ENCODE assay signal across 9 mouse cellular contexts in the genomic region with DNA sequence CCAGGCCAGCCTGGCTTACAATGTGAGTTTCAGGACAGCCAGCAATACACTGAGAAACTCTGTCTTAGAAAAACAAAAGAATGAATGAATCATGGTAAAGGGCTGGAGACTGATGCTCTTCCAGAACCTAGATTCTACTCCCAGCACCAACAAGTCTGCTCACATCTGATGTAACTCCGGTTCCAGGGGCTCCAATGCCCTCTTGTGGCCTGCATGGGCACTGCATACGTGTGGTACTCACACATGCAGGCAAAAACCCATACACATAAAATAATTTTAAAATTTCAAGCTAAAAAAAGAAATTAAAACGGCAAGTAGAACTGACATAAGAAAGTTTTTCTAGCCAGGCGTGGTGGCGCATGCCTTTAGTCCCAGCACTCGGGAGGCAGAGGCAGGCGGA. TPM values are rescaled to one million over a fixed set of nuclear protein-coding genes. Genes with fewer than 3 reads are reported as not detected.
DNase-seq lines count a peak whose midpoint lies in the region; ATAC-seq and TF ChIP-seq lines count a peak whose summit lies in the region.
"Had no signal": no experiment of that assay in that cellular context is flagged by ENCODE, and none has a peak within 500 bp of the region (broad histone marks: within the 10 kb centered on the region; RNA-seq: fewer than 3 reads in every experiment).

No protein-coding gene starts in this region.

- H3K4me2 ChIP-seq in heart, postnatal 0 days (ENCODE audit: low read depth, low read length): no peak overlapping the region
- H3K4me2 ChIP-seq in liver, embryonic 16.5 days (ENCODE audit: low read depth, low read length): no peak overlapping the region
- H3K4me2 ChIP-seq: limb, embryonic 15.5 days had no signal

- no peaks in the 10 kb centered on the region for H3K4me1 ChIP-seq in heart, postnatal 0 days (ENCODE audit: control insufficient read depth, insufficient read depth)
- H3K4me1 ChIP-seq in bone marrow macrophage, adult 2 months (ENCODE audit: control insufficient read depth, insufficient read depth, low read length): no peaks in the 10 kb centered on the region
- no peaks in the 10 kb centered on the region for H3K4me1 ChIP-seq in liver, embryonic 16.5 days (ENCODE audit: control insufficient read depth, low read depth, low read length)
- H3K4me1 ChIP-seq: limb, embryonic 15.5 days had no signal

- no peak overlapping the region for H3K9ac ChIP-seq in heart, postnatal 0 days (replicated peaks; ENCODE audit: low read depth, low read length)
- no peak overlapping the region for H3K9ac ChIP-seq in liver, embryonic 16.5 days (ENCODE audit: low read depth, low read length)
- H3K9ac ChIP-seq: limb, embryonic 15.5 days had no signal

- TF ChIP-seq CTCF in heart, postnatal 0 days (IDR thresholded peaks at IDR 0.05; ENCODE audit: low read depth): peak; percentile 47
- peak; percentile 59; the same call in 1 of the 2 replicates for TF ChIP-seq CTCF in bone marrow macrophage, adult 2 months (IDR thresholded peaks at IDR 0.05; ENCODE audit: low read depth, low read length)

- H3K27me3 ChIP-seq in heart, postnatal 0 days (ENCODE audit: control insufficient read depth, insufficient read depth, low read length): no peaks in the 10 kb centered on the region
- H3K27me3 ChIP-seq in liver, embryonic 16.5 days (ENCODE audit: control insufficient read depth, insufficient read depth, low read depth, low read length): no peaks in the 10 kb centered on the region
- H3K27me3 ChIP-seq: limb, embryonic 15.5 days had no signal

- no peak overlapping the region for H3K4me3 ChIP-seq in heart, postnatal 0 days (ENCODE audit: low read depth, low read length)
- no peak overlapping the region for H3K4me3 ChIP-seq in bone marrow macrophage, adult 2 months (ENCODE audit: insufficient read depth, low read length)
- no peak overlapping the region for H3K4me3 ChIP-seq in liver, embryonic 16.5 days (ENCODE audit: low read depth, low read length)
- H3K4me3 ChIP-seq: limb, embryonic 15.5 days had no signal

- H3K27ac ChIP-seq in heart, postnatal 0 days (ENCODE audit: low read depth): no peak overlapping the region
- no peak overlapping the region for H3K27ac ChIP-seq in bone marrow macrophage, adult 2 months (ENCODE audit: insufficient read depth, low read depth, low read length)
- no peak overlapping the region for H3K27ac ChIP-seq in liver, embryonic 16.5 days (ENCODE audit: low read length)
- H3K27ac ChIP-seq: limb, embryonic 15.5 days had no signal

- no peak for TF ChIP-seq POLR2A in bone marrow macrophage, adult 2 months (IDR thresholded peaks at IDR 0.05; ENCODE audit: borderline replicate concordance, low read depth, low read length)

- no peak for ATAC-seq in heart, postnatal 0 days (ENCODE audit: insufficient read depth, low read depth)
- ATAC-seq in liver, embryonic 16.5 days (ENCODE audit: low read depth): peak; percentile 35; the same call in 1 of the 2 replicates

- no peaks in the 10 kb centered on the region for H3K9me3 ChIP-seq in heart, postnatal 0 days (replicated peaks; ENCODE audit: control insufficient read depth, low read length)
- H3K9me3 ChIP-seq in liver, embryonic 16.5 days (replicated peaks; ENCODE audit: control insufficient read depth, low read length): no peaks in the 10 kb centered on the region
- H3K9me3 ChIP-seq: limb, embryonic 15.5 days had no signal

- intact Hi-C loops in left cerebral cortex, postnatal 4 days (cut with DNase I): no loop called here

- H3K36me3 ChIP-seq in heart, postnatal 0 days (replicated peaks; ENCODE audit: control insufficient read depth, insufficient read depth, low read length): peaks cover 87% of the 10 kb centered on the region
- H3K36me3 ChIP-seq in liver, embryonic 16.5 days (ENCODE audit: control insufficient read depth, insufficient read depth): peaks cover 81% of the 10 kb centered on the region

- no peak for TF ChIP-seq EP300 in heart, postnatal 0 days (IDR thresholded peaks at IDR 0.05; ENCODE audit: low read depth)

- WGBS in heart, postnatal 0 days: 95% methylated on average over 7 of the region's 7 CpGs
- WGBS in liver, embryonic 16.5 days (ENCODE audit: insufficient replicate concordance): 82% methylated on average over 7 of the region's 7 CpGs

- no peak for DNase-seq in heart, postnatal 0 days (ENCODE audit: low spot score)
- DNase-seq in heart, adult 18-20 months: no peak
- DNase-seq in B cell, adult 2 months: peak; percentile 53 to 58
- no peak for DNase-seq in ovary, postnatal 14 days (ENCODE audit: low spot score)
- no peak for DNase-seq in gastrocnemius, adult 18-20 months (ENCODE audit: low spot score)
- no peak for DNase-seq in left cerebral cortex, postnatal 4 days

RNA-seq across cellular contexts. Expression of a gene that starts 44.5 kb away (rescaled TPM):
- total RNA-seq in heart, postnatal 0 days (2014; rRNA removed; ENCODE audit: low replicate concordance): 71.1 and 72.3 TPM in 2 replicates
- polyA plus RNA-seq in heart, postnatal 0 days (2015; fragmentation: Nextera tagmentation; extraction: Ambion mirVana): 24.3 and 27.1 TPM in 2 replicates
- 10 to 100 TPM; 78.2 to 80.3 TPM for total RNA-seq in heart, adult 18-20 months (2021)
- polyA plus RNA-seq in bone marrow macrophage, adult 2 months (2012; ENCODE audit: insufficient read depth, insufficient read length, missing spikeins): 30.7 and 34.3 TPM in 2 replicates
- polyA plus RNA-seq in liver, embryonic 16.5 days (2015; fragmentation: Nextera tagmentation; extraction: Ambion mirVana): 23.6 and 24.6 TPM in 2 replicates
- total RNA-seq in gastrocnemius, adult 18-20 months (2021): 10 to 100 TPM; 84.3 to 90.9 TPM
- 10 to 100 TPM; 93.8 to 99.4 TPM for total RNA-seq in left cerebral cortex, postnatal 4 days (2021)

Comparison
In these comparisons a context has a peak if more than half of its experiments do, and no peak if none do; other contexts are left out.
1. DNase-seq: peak in B cell, adult 2 months (2 of 2); none in heart, postnatal 0 days (single experiment), heart, adult 18-20 months (0 of 2), ovary, postnatal 14 days (single experiment), gastrocnemius, adult 18-20 months (single experiment) and left cerebral cortex, postnatal 4 days (single experiment).